Mouse (Mus musculus) liver, postnatal 0 days (tissue): Measurements from ENCODE around the gene Sept11.

Experiments used
- CTCF ChIP-seq: sonication (generic); IDR thresholded peaks from 2 replicates; pipeline ENCODE4 v1.5.1; 2016; ENCODE audit warnings: antibody characterized with exemption, low read depth
- EP300 ChIP-seq: IDR thresholded peaks from 2 replicates; pipeline ENCODE4 v1.6.1; 2016; ENCODE audit warnings: antibody characterized with exemption, low read depth, mild to moderate bottlenecking

DNA sequence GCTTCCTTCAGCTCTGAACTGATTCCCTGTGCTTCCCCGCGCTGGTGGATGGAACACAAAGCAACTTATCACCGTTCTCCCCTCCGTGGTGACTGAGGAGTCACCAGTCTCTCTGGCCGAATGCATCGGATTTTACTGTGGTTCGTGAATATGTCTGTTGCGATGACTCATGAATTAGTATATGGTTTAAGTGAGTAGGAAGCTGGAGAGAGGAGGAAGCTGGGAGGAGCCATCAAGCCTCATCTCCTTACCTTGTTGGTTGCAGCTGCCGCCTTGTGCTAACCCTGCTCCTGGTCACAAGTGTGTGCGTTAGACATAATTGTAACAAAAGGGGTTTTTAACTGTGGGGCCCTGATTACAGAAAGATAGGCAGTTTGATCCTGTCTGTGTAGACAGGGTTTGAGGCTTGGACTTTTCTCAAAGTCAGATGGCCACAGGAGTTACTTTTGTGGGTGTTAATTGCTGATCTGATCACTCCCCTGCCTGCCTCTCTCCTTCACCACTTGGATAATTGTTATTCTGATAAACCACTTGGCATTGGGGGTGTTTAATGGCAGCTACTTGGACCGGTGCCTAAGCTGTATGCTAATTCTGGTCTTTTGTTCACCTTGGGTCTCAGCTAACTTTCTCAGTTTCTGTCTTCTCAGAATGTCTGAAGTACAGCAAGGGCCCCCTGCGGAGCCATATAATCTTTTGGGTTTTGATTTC is 33.1 kb downstream of the Sept11 start:
- no peak for TF ChIP-seq CTCF
- TF ChIP-seq EP300, result no peak
